Mouse (Mus musculus): ENCODE results near the gene Gm26938.
A peak's percentile ranks its signal among the peaks of the same experiment; 100 is the strongest.

The Gm26938 gene

GRCm38 (mm10) chr5:139793338-139794089 is 32.7 kb downstream of the Gm26938 start:
- peak; percentile 85 for DNase-seq (ENCODE audit: low read depth)

GRCm38 (mm10) chr5:139792966-139793337 is 33.3 kb downstream of the Gm26938 start:
- no peak for DNase-seq (ENCODE audit: low read depth)

- no peak for DNase-seq (ENCODE audit: low read depth)
Measured at GRCm38 (mm10) chr5:139792159-139792775, 33.9 kb downstream of the Gm26938 start.

GRCm38 (mm10) chr5:139791227-139792158 is 34.7 kb downstream of the Gm26938 start, which contains the start of gene Mafk:
Gene Mafk, plus strand, starts transcription at chr5:139791513.
- DNase-seq (ENCODE audit: low read depth), result peak; percentile 93

- DNase-seq (ENCODE audit: low read depth), result no peak
Measured at GRCm38 (mm10) chr5:139789466-139789865, 36.7 kb downstream of the Gm26938 start.

GRCm38 (mm10) chr5:139781406-139781805 is 44.8 kb downstream of the Gm26938 start:
- no peak for DNase-seq (ENCODE audit: low read depth)

- DNase-seq (ENCODE audit: low read depth), result no peak
Measured at GRCm38 (mm10) chr5:139776966-139777365, 49.2 kb downstream of the Gm26938 start.

- DNase-seq (ENCODE audit: low read depth), result peak; percentile 92
Measured at GRCm38 (mm10) chr5:139775216-139775926, 50.8 kb downstream of the Gm26938 start, which contains the start of gene Ints1. Gene Ints1, minus strand, starts transcription at chr5:139775674.

- no peak for DNase-seq (ENCODE audit: low read depth)
Measured at GRCm38 (mm10) chr5:139768216-139768615, 58.0 kb downstream of the Gm26938 start.

- DNase-seq (ENCODE audit: low read depth), result peak; percentile 8
Measured at GRCm38 (mm10) chr5:139764296-139764695, 61.9 kb downstream of the Gm26938 start.

GRCm38 (mm10) chr5:139758096-139758495 is 68.1 kb downstream of the Gm26938 start:
- no peak for DNase-seq (ENCODE audit: low read depth)
